Mouse (Mus musculus) testis, adult 2 months (tissue): ENCODE measurements around the gene Rbbp7.

Experiments
- CTCF ChIP-seq: fragments of 200-500 bp; IDR thresholded peaks from 2 replicates; pipeline ENCODE4 v1.5.1; 2012; ENCODE audit warnings: low read depth, mild to moderate bottlenecking, inconsistent platforms, low read length, moderate library complexity; ENCODE audit not compliant: control insufficient read depth, insufficient read depth, insufficient replicate concordance
- POLR2A ChIP-seq: fragments of 200-500 bp; IDR thresholded peaks from 2 replicates; pipeline ENCODE4 v1.6.1; 2012; ENCODE audit warnings: low read depth, mild to moderate bottlenecking, inconsistent platforms, low read length, moderate library complexity; ENCODE audit not compliant: control insufficient read depth

DNA sequence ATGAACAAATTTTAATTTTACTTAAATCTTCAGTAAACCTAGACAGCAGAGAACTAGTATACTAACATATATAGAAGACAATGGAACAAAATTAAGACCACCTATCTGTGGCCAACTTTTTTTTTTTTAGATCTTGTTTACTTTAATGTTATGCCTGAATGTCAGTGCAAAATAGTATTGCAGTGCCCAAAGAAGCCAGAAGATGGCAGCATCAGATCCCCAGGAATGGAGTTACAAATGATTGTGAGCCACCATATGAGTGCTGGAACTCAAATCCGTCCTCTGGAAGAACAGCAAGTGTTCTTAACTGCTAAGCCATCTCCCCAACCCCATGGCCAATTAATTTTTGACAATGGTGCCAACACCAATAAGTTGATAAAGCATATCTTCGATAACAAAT lies 40.6 kb upstream of the Rbbp7 start:
- TF ChIP-seq CTCF (no peak), POLR2A (no peak)
